Mouse (Mus musculus) liver, embryonic 13.5 days (tissue): ENCODE results near the gene Mvd. TPM values are rescaled to one million over a fixed set of nuclear protein-coding genes. Genes with fewer than 3 reads are reported as not detected.

Source experiments
- ATAC-seq: fragments of 200-750 bp; cut with Nextera tagmentation; 2 replicates; pipeline ENCODE4 v1.8.0; 2017; ENCODE audit warnings: low read depth, mild to moderate bottlenecking, moderate number of reproducible peaks, moderate library complexity
- DNase-seq: peaks from one replicate; pipeline ENCODE4 v3.0.0; 2022
- H3K27ac ChIP-seq: fragments of 300-500 bp; sonication (generic); 2 replicates; pipeline ENCODE4 v1.5.1; 2015; ENCODE audit warnings: moderate library complexity, mild to moderate bottlenecking, inconsistent platforms
- H3K27me3 ChIP-seq: fragments of 300-500 bp; sonication (generic); 2 replicates; pipeline ENCODE4 v1.6.1; 2015; ENCODE audit warnings: mild to moderate bottlenecking, inconsistent platforms
- H3K36me3 ChIP-seq: fragments of 300-500 bp; sonication (generic); 2 replicates; pipeline ENCODE4 v1.6.1; 2015; ENCODE audit warnings: mild to moderate bottlenecking, inconsistent platforms
- H3K4me1 ChIP-seq: fragments of 300-500 bp; sonication (generic); replicated peaks from 2 replicates; pipeline ENCODE4 v1.6.1; 2015; ENCODE audit warnings: inconsistent platforms
- H3K4me2 ChIP-seq: fragments of 300-500 bp; sonication (generic); 2 replicates; pipeline ENCODE4 v1.6.1; 2015; ENCODE audit warnings: inconsistent platforms, mild to moderate bottlenecking, moderate library complexity
- H3K4me3 ChIP-seq: fragments of 300-500 bp; sonication (generic); replicated peaks from 2 replicates; pipeline ENCODE4 v1.5.1; 2015; ENCODE audit warnings: mild to moderate bottlenecking, inconsistent platforms
- H3K9ac ChIP-seq: fragments of 300-500 bp; sonication (generic); 2 replicates; pipeline ENCODE4 v1.6.1; 2015; ENCODE audit warnings: mild to moderate bottlenecking, inconsistent platforms
- H3K9me3 ChIP-seq: fragments of 300-500 bp; sonication (generic); replicated peaks from 2 replicates; pipeline ENCODE4 v1.6.1; 2016; ENCODE audit warnings: inconsistent platforms
- WGBS: fragments of 180-500 bp; shearing (Covaris S2); methylation state at CpG from one replicate; pipeline ENCODE4 v1.1.7; 2015; ENCODE audit not compliant: insufficient replicate concordance; 5-methylcytosine and 5-hydroxymethylcytosine counted together
- polyA plus RNA-seq: library from polyadenylated mRNA; unstranded; fragments of >200 nt; fragmentation: Nextera tagmentation; extraction: Ambion mirVana; gene quantifications from 2 replicates; pipeline ENCODE4 v1.2.1, GENCODE M21; 2015

Mvd gene
- polyA plus RNA-seq, 1 experiment from 2014 or later, result 23.7 TPM

- DNase-seq (no peak), ATAC-seq (no peak)
- Histone ChIP-seq H3K27me3 (peaks cover 13% of the 10 kb centered on the region; the same call in 1 of the 2 replicates), H3K9me3 (0 out of 2 replicates have a peak, but pooled peaks cover 4% of the 10 kb centered on the region), H3K4me3 (no peak overlapping the region), H3K4me1 (peaks cover 54% of the 10 kb centered on the region), H3K9ac (no peak overlapping the region), H3K36me3 (peaks cover 52% of the 10 kb centered on the region), H3K27ac (no peak overlapping the region), H3K4me2 (no peak overlapping the region)
- 81% methylated on average over 6 of the region's 6 CpGs for WGBS
Measured at GRCm38 (mm10) chr8:122435375-122435774, 7.8 kb downstream of the Mvd start.

DNA sequence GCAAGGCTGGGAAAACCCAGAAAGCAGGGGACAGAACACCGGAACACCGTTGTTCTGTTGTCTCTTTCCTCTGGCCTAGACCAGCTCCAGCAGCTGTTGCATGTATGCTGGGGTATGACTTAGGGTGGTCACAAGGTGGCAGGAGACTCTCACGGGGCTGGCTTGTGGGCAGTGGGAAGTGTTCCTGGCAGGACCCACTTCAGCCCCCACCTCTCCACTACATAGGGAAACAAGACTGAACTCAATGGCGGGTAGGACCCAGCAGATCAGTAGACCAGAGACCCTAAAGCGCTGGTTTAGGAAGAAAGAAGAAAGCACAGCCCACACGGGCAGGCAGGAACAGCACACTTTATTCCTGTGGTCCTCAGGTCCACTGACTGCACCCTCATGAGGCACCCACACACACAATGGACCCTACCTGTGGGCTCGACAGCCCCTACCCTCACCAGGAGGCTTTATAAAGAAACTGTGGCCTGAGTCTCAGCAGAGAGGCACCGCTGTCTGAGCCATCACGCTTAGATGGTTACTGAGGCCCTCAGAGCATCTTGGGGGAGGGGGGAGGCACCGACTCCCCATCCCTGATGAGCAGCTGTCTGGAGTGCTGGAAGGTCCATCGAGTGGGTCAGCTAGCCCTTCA, 9.8 kb downstream of the Mvd start:
- Histone ChIP-seq H3K4me3 (peak overlapping the region; percentile 64; the same call in 1 of the 2 replicates), H3K9me3 (0 out of 2 replicates have a peak, but pooled peaks cover 4% of the 10 kb centered on the region), H3K27ac (0 out of 2 replicates have a peak overlapping the region, but pooled peaks have one; percentile 73), H3K4me1 (peaks cover 47% of the 10 kb centered on the region), H3K9ac (no peak overlapping the region), H3K36me3 (peaks cover 36% of the 10 kb centered on the region), H3K4me2 (peak overlapping the region; percentile 85), H3K27me3 (peaks cover 13% of the 10 kb centered on the region; the same call in 1 of the 2 replicates)
- no peak for DNase-seq
- WGBS, result 52% methylated on average over 11 of the region's 11 CpGs
- ATAC-seq, result peak; percentile 19; the same call in 1 of the 2 replicates

DNA sequence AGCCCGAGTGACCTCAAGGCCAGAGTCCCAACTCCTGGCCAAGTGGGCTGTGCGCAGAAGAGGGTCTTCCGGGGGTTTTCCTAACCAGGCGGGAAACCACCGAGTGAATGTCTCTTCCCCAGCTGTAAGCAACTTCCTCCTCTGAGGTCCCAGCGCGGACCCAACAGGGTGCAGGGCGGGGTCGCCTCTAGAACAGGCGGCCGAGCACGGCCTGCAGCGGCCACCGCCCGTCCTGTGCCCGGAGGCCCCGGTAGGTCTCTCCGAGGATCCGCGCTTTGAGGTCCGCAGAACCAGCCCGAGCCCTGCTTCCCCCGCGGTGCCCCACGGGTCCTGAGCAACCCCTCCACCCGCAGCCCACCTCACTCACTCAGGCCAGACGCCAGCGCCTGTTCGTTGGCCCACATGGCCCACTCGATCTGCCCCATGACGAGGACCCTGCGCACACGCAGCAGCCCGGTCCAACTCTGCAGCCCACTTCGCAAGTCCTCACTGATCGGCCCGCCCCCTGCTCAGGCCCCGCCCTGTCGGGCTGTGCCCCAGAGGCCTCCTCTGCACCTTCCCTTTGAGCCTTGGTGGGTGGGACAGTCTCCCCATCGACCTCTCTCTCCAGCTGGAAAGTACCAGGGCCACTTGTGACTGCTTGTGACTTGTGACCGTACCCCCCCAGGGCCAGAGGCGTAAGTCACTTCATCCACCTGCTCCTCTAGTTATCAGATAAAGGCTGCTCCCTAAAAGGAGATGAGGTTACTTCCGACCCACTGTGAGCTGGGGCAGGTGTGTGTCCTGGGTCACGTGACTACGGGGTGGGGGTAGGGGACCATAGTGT, 10.6 kb downstream of the Mvd start, which contains the start of gene Cyba:
TSS of gene Cyba (minus strand) at position 488 of the 826 bp plus-strand sequence.
- peak within 1 kb of the TSS; percentile 64 for H3K4me3 ChIP-seq
- peak within 1 kb of the TSS; percentile 74 for H3K9ac ChIP-seq
- H3K27ac ChIP-seq, result peak within 1 kb of the TSS; percentile 73
- peaks cover 13% of the 10 kb centered on the region; the same call in 1 of the 2 replicates for H3K27me3 ChIP-seq
- peak; percentile 77 for ATAC-seq
- peak within 1 kb of the TSS; percentile 85 for H3K4me2 ChIP-seq
- H3K36me3 ChIP-seq, result peaks cover 32% of the 10 kb centered on the region
- peaks cover 40% of the 10 kb centered on the region for H3K4me1 ChIP-seq
- 3% methylated on average over 45 of the region's 45 CpGs for WGBS
- DNase-seq, result peak; percentile 62
- 0 out of 2 replicates have a peak, but pooled peaks cover 4% of the 10 kb centered on the region for H3K9me3 ChIP-seq

GRCm38 (mm10) chr8:122431694-122432442, 11.4 kb downstream of the Mvd start:
- DNase-seq (no peak), ATAC-seq (no peak; the same call in 1 of the 2 replicates)
- 15% methylated on average over 18 of the region's 18 CpGs for WGBS
- peak overlapping the region; percentile 64 for H3K4me3 ChIP-seq
- H3K4me1 ChIP-seq, result peaks cover 35% of the 10 kb centered on the region
- 0 out of 2 replicates have a peak, but pooled peaks cover 4% of the 10 kb centered on the region for H3K9me3 ChIP-seq
- H3K9ac ChIP-seq, result peak overlapping the region; percentile 74
- H3K4me2 ChIP-seq, result peak overlapping the region; percentile 85
- peaks cover 28% of the 10 kb centered on the region for H3K36me3 ChIP-seq
- H3K27me3 ChIP-seq, result peaks cover 13% of the 10 kb centered on the region; the same call in 1 of the 2 replicates
- peak overlapping the region; percentile 73 for H3K27ac ChIP-seq

- WGBS, result 56% methylated on average over 3 of the region's 3 CpGs
- peaks cover 13% of the 10 kb centered on the region; the same call in 1 of the 2 replicates for H3K27me3 ChIP-seq
- ATAC-seq (no peak), DNase-seq (no peak)
- H3K4me1 ChIP-seq, result peaks cover 33% of the 10 kb centered on the region
- H3K9ac ChIP-seq, result no peak overlapping the region
- peak overlapping the region; percentile 6 for H3K27ac ChIP-seq
- peaks cover 25% of the 10 kb centered on the region for H3K36me3 ChIP-seq
- H3K9me3 ChIP-seq, result 0 out of 2 replicates have a peak, but pooled peaks cover 4% of the 10 kb centered on the region
- no peak overlapping the region for H3K4me3 ChIP-seq
- 0 out of 2 replicates have a peak overlapping the region, but pooled peaks have one; percentile 85 for H3K4me2 ChIP-seq
Measured at GRCm38 (mm10) chr8:122430646-122431045, 12.6 kb downstream of the Mvd start.

GRCm38 (mm10) chr8:122430058-122430636, 13.1 kb downstream of the Mvd start:
- H3K4me1 ChIP-seq, result peaks cover 33% of the 10 kb centered on the region
- peaks cover 13% of the 10 kb centered on the region; the same call in 1 of the 2 replicates for H3K27me3 ChIP-seq
- H3K9me3 ChIP-seq, result no peaks in the 10 kb centered on the region
- 44% methylated on average over 10 of the region's 10 CpGs for WGBS
- no peak overlapping the region for H3K4me3 ChIP-seq
- H3K9ac ChIP-seq, result no peak overlapping the region
- H3K27ac ChIP-seq, result peak overlapping the region; percentile 6; the same call in 1 of the 2 replicates
- DNase-seq (no peak), ATAC-seq (no peak)
- peaks cover 24% of the 10 kb centered on the region for H3K36me3 ChIP-seq
- H3K4me2 ChIP-seq, result 0 out of 2 replicates have a peak overlapping the region, but pooled peaks have one; percentile 85

DNA sequence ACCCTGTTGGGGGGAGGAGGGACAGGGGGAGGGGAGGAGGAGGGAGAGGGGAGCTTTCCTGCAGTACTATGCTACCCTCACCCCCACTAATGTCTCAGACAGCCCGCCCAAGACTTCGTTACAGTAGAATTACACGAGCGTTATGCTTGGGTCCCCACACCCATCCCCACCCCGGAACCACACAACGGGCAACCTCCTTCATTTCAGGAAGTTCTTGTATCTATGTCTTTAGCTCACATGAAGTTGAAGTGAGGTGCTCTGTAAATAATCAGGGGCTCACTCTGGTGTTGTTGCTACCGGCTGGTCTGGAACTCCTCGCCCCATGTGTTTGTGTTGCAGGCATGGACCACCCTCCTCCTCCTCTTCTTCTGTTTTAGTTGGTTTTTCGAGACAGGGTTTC, 15.1 kb downstream of the Mvd start:
- DNase-seq, result no peak

DNA sequence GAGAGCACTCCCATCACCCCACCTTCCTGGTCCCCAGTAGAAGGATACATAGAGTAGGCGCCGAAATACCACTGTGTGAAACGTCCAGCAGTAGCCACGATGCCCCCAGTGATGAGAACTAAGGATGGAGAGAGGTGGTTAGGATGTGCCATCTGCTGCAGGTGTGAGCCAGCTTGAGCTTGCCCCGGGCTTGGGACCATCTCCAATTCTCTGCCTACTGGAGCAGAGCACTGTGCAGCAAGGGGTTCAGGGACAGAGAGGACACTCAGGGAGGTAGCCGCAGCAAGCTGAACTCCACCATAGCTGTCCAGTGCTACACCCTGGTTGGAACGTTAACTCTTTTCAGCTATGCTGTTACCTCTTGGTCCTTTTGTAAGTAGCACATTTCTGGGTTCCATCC, 15.6 kb downstream of the Mvd start:
- no peak for DNase-seq
- H3K4me1 ChIP-seq, result peaks cover 25% of the 10 kb centered on the region
- H3K4me3 ChIP-seq, result no peak overlapping the region
- peaks cover 12% of the 10 kb centered on the region; the same call in 1 of the 2 replicates for H3K27me3 ChIP-seq
- 89% methylated on average over 7 of the region's 7 CpGs for WGBS
- H3K27ac ChIP-seq, result no peak overlapping the region
- no peak overlapping the region for H3K9ac ChIP-seq
- peaks cover 20% of the 10 kb centered on the region for H3K36me3 ChIP-seq
- ATAC-seq, result no peak
- H3K4me2 ChIP-seq, result no peak overlapping the region
- H3K9me3 ChIP-seq, result no peaks in the 10 kb centered on the region

More for the DNA sequence above, 15.1 kb downstream of the Mvd start:
- no peaks in the 10 kb centered on the region for H3K9me3 ChIP-seq
- no peak overlapping the region for H3K4me2 ChIP-seq
- no peak overlapping the region for H3K27ac ChIP-seq
- no peak overlapping the region for H3K4me3 ChIP-seq
- H3K4me1 ChIP-seq, result peaks cover 31% of the 10 kb centered on the region
- H3K9ac ChIP-seq, result no peak overlapping the region
- peaks cover 13% of the 10 kb centered on the region; the same call in 1 of the 2 replicates for H3K27me3 ChIP-seq
- ATAC-seq, result no peak
- H3K36me3 ChIP-seq, result peaks cover 20% of the 10 kb centered on the region
- 58% methylated on average over 9 of the region's 9 CpGs for WGBS

- ATAC-seq (no peak), DNase-seq (no peak)
- Histone ChIP-seq H3K9me3 (no peaks in the 10 kb centered on the region), H3K27me3 (no peaks in the 10 kb centered on the region), H3K4me1 (peaks cover 15% of the 10 kb centered on the region), H3K4me2 (no peak overlapping the region), H3K4me3 (no peak overlapping the region), H3K36me3 (peaks cover 20% of the 10 kb centered on the region), H3K27ac (no peak overlapping the region), H3K9ac (no peak overlapping the region)
- 50% methylated on average over 9 of the region's 9 CpGs for WGBS
Measured at GRCm38 (mm10) chr8:122426145-122426544, 17.1 kb downstream of the Mvd start.

DNA sequence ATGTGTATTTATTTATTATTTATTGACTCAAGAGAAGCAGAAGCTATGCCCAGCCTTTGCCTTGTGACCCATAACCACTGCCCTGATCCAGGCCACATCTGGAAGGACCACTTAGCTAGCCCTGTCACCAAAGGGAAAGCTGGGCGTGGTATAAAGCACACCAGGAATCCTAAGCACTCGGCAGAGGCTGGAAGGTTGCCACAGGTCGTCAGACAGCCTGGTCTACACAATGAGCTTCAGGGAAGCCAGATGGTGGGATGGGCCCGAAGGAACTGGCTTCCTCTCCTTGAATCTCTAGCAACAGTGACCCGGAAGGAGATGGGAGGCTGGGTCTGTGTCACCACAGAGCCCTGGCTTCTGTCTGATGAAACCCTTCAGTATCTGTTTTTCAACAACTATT, 19.6 kb downstream of the Mvd start:
- Histone ChIP-seq H3K4me3 (no peak overlapping the region), H3K27me3 (no peaks in the 10 kb centered on the region), H3K27ac (no peak overlapping the region), H3K9me3 (no peaks in the 10 kb centered on the region), H3K4me1 (0 out of 2 replicates have a peak, but pooled peaks cover 4% of the 10 kb centered on the region), H3K4me2 (no peak overlapping the region), H3K36me3 (peaks cover 24% of the 10 kb centered on the region), H3K9ac (no peak overlapping the region)
- no peak for DNase-seq
- 57% methylated on average over 5 of the region's 5 CpGs for WGBS
- no peak for ATAC-seq
